Mouse (Mus musculus): ENCODE data around the gene Hesx1. TPM values are rescaled to one million over a fixed set of nuclear protein-coding genes. Genes with fewer than 3 reads are reported as not detected.

Gene Hesx1
- polyA plus RNA-seq, 1 experiment = not detected

- no peak overlapping the region for H3ac ChIP-seq (ENCODE audit: control insufficient read depth, insufficient read length, low read depth)
- no peaks in the 10 kb centered on the region for H3K79me3 ChIP-seq (ENCODE audit: low read depth)
- H3K79me2 ChIP-seq (ENCODE audit: control insufficient read depth, insufficient read depth) = no peaks in the 10 kb centered on the region
- no peak overlapping the region for H3K4me3 ChIP-seq (ENCODE audit: insufficient read depth, poor library complexity, severe bottlenecking)
- H3K27me3 ChIP-seq (ENCODE audit: control insufficient read depth, insufficient read depth, insufficient read length) = no peaks in the 10 kb centered on the region
- no peaks in the 10 kb centered on the region for H3K36me3 ChIP-seq (ENCODE audit: control insufficient read depth, insufficient read depth)
- TF ChIP-seq CTCF (IDR thresholded peaks at IDR 0.05; ENCODE audit: control insufficient read depth, insufficient read depth, insufficient read length) (no peak), MYOG (IDR thresholded peaks at IDR 0.05; ENCODE audit: control insufficient read depth, extremely low read depth, insufficient read length) (no peak), USF1 (IDR thresholded peaks at IDR 0.05; ENCODE audit: low read depth) (no peak), CEBPB (IDR thresholded peaks at IDR 0.05; ENCODE audit: low read depth) (no peak), FOSL1 (IDR thresholded peaks at IDR 0.05; ENCODE audit: insufficient read depth, low read length, poor library complexity, severe bottlenecking) (no peak), MYOD1 (IDR thresholded peaks at IDR 0.05; ENCODE audit: control insufficient read depth, insufficient read length, low read depth) (no peak), MAX (IDR thresholded peaks at IDR 0.05) (no peak)
Measured at GRCm38 (mm10) chr14:26981021-26981420, 13.2 kb upstream of the Hesx1 start.

- Histone ChIP-seq H3K36me3 (ENCODE audit: control insufficient read depth, insufficient read depth) (no peaks in the 10 kb centered on the region), H3K79me3 (ENCODE audit: low read depth) (no peaks in the 10 kb centered on the region), H3ac (ENCODE audit: control insufficient read depth, insufficient read length, low read depth) (no peak overlapping the region), H3K27me3 (ENCODE audit: control insufficient read depth, insufficient read depth, insufficient read length) (no peaks in the 10 kb centered on the region), H3K4me3 (ENCODE audit: insufficient read depth, poor library complexity, severe bottlenecking) (no peak overlapping the region), H3K79me2 (ENCODE audit: control insufficient read depth, insufficient read depth) (no peaks in the 10 kb centered on the region)
- TF ChIP-seq MAX (IDR thresholded peaks at IDR 0.05) (no peak), CEBPB (IDR thresholded peaks at IDR 0.05; ENCODE audit: low read depth) (no peak), CTCF (IDR thresholded peaks at IDR 0.05; ENCODE audit: control insufficient read depth, insufficient read depth, insufficient read length) (no peak), USF1 (IDR thresholded peaks at IDR 0.05; ENCODE audit: low read depth) (no peak), MYOD1 (IDR thresholded peaks at IDR 0.05; ENCODE audit: control insufficient read depth, insufficient read length, low read depth) (no peak)
Measured at GRCm38 (mm10) chr14:26981494-26982149, 12.6 kb upstream of the Hesx1 start.

- H3K27me3 ChIP-seq (ENCODE audit: control insufficient read depth, insufficient read depth, insufficient read length) = no peaks in the 10 kb centered on the region
- TF ChIP-seq MYOD1 (IDR thresholded peaks at IDR 0.05; ENCODE audit: control insufficient read depth, insufficient read length, low read depth) (peak; percentile 63), CTCF (IDR thresholded peaks at IDR 0.05; ENCODE audit: control insufficient read depth, insufficient read depth, insufficient read length) (no peak), MAX (IDR thresholded peaks at IDR 0.05) (no peak), FOSL1 (IDR thresholded peaks at IDR 0.05; ENCODE audit: insufficient read depth, low read length, poor library complexity, severe bottlenecking) (no peak), CEBPB (IDR thresholded peaks at IDR 0.05; ENCODE audit: low read depth) (no peak), MYOG (IDR thresholded peaks at IDR 0.05; ENCODE audit: control insufficient read depth, extremely low read depth, insufficient read length) (no peak), USF1 (IDR thresholded peaks at IDR 0.05; ENCODE audit: low read depth) (no peak)
Measured at GRCm38 (mm10) chr14:26982150-26982530, 12.1 kb upstream of the Hesx1 start.

GRCm38 (mm10) chr14:26988694-26989093 lies 5.5 kb upstream of the Hesx1 start:
- Histone ChIP-seq H3K79me3 (ENCODE audit: low read depth) (no peaks in the 10 kb centered on the region), H3K27me3 (ENCODE audit: control insufficient read depth, insufficient read depth, insufficient read length) (no peaks in the 10 kb centered on the region), H3ac (ENCODE audit: control insufficient read depth, insufficient read length, low read depth) (no peak overlapping the region), H3K36me3 (ENCODE audit: control insufficient read depth, insufficient read depth) (no peaks in the 10 kb centered on the region), H3K79me2 (ENCODE audit: control insufficient read depth, insufficient read depth) (no peaks in the 10 kb centered on the region), H3K4me3 (ENCODE audit: insufficient read depth, poor library complexity, severe bottlenecking) (no peak overlapping the region)
- no peak for TF ChIP-seq USF1 (IDR thresholded peaks at IDR 0.05; ENCODE audit: low read depth)
- TF ChIP-seq FOSL1 (IDR thresholded peaks at IDR 0.05; ENCODE audit: insufficient read depth, low read length, poor library complexity, severe bottlenecking) = no peak
- TF ChIP-seq CEBPB (IDR thresholded peaks at IDR 0.05; ENCODE audit: low read depth) = no peak
- TF ChIP-seq MYOG (IDR thresholded peaks at IDR 0.05; ENCODE audit: control insufficient read depth, extremely low read depth, insufficient read length) = no peak
- no peak for TF ChIP-seq CTCF (IDR thresholded peaks at IDR 0.05; ENCODE audit: control insufficient read depth, insufficient read depth, insufficient read length)
- TF ChIP-seq MYOD1 (IDR thresholded peaks at IDR 0.05; ENCODE audit: control insufficient read depth, insufficient read length, low read depth) = no peak
- TF ChIP-seq MAX (IDR thresholded peaks at IDR 0.05) = no peak

More at GRCm38 (mm10) chr14:26982150-26982530, 12.1 kb upstream of the Hesx1 start:
- H3K79me3 ChIP-seq (ENCODE audit: low read depth) = no peaks in the 10 kb centered on the region
- no peaks in the 10 kb centered on the region for H3K36me3 ChIP-seq (ENCODE audit: control insufficient read depth, insufficient read depth)
- H3K4me3 ChIP-seq (ENCODE audit: insufficient read depth, poor library complexity, severe bottlenecking) = no peak overlapping the region
- H3K79me2 ChIP-seq (ENCODE audit: control insufficient read depth, insufficient read depth) = no peaks in the 10 kb centered on the region
- H3ac ChIP-seq (ENCODE audit: control insufficient read depth, insufficient read length, low read depth) = no peak overlapping the region

GRCm38 (mm10) chr14:26991622-26992021 lies 2.6 kb upstream of the Hesx1 start:
- no peaks in the 10 kb centered on the region for H3K36me3 ChIP-seq (ENCODE audit: control insufficient read depth, insufficient read depth)
- no peaks in the 10 kb centered on the region for H3K27me3 ChIP-seq (ENCODE audit: control insufficient read depth, insufficient read depth, insufficient read length)
- no peak for TF ChIP-seq CTCF (IDR thresholded peaks at IDR 0.05; ENCODE audit: control insufficient read depth, insufficient read depth, insufficient read length)
- TF ChIP-seq FOSL1 (IDR thresholded peaks at IDR 0.05; ENCODE audit: insufficient read depth, low read length, poor library complexity, severe bottlenecking) = no peak
- no peak for TF ChIP-seq MYOG (IDR thresholded peaks at IDR 0.05; ENCODE audit: control insufficient read depth, extremely low read depth, insufficient read length)
- no peak for TF ChIP-seq MYOD1 (IDR thresholded peaks at IDR 0.05; ENCODE audit: control insufficient read depth, insufficient read length, low read depth)
- no peak for TF ChIP-seq CEBPB (IDR thresholded peaks at IDR 0.05; ENCODE audit: low read depth)
- TF ChIP-seq MAX (IDR thresholded peaks at IDR 0.05) = no peak
- no peak for TF ChIP-seq USF1 (IDR thresholded peaks at IDR 0.05; ENCODE audit: low read depth)
- no peak overlapping the region for H3K4me3 ChIP-seq (ENCODE audit: insufficient read depth, poor library complexity, severe bottlenecking)
- no peaks in the 10 kb centered on the region for H3K79me2 ChIP-seq (ENCODE audit: control insufficient read depth, insufficient read depth)
- H3K79me3 ChIP-seq (ENCODE audit: low read depth) = no peaks in the 10 kb centered on the region
- no peak overlapping the region for H3ac ChIP-seq (ENCODE audit: control insufficient read depth, insufficient read length, low read depth)
